29 mouse cellular contexts compared by ENCODE assay signal in the genomic region with DNA sequence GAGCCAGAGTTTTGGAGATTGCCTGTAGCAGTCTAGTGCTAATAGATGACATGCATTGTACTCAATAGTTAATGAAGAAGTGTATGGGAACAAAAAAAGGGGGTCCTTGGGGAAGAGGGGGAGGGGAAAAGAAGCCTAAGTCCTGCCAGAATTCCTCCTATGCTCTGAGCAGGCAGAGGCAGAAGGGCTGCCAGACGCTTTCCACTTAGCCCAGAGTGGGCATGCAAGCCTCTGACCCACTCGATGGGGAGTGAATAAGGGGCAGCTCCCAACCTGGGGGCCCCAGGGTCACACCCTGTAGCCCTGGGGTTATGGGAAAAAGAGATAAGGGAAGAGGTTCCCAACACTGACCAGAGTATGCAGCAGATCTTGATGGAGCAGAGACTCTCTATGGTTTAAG.
DNase-seq lines count a peak whose midpoint lies in the region; ATAC-seq and TF ChIP-seq lines count a peak whose summit lies in the region.
"Had no signal": no experiment of that assay in that cellular context is flagged by ENCODE, and none has a peak within 500 bp of the region (broad histone marks: within the 10 kb centered on the region; RNA-seq: fewer than 3 reads in every experiment).

No protein-coding gene starts in this region.

- H3K36me3 ChIP-seq in forebrain, embryonic 12.5 days (replicated peaks): no peaks in the 10 kb centered on the region
- H3K36me3 ChIP-seq in forebrain, embryonic 15.5 days: no peaks in the 10 kb centered on the region
- H3K36me3 ChIP-seq in hindbrain, embryonic 11.5 days (ENCODE audit: control insufficient read depth, insufficient read depth, low read length): no peaks in the 10 kb centered on the region
- H3K36me3 ChIP-seq in hindbrain, embryonic 10.5 days: no peaks in the 10 kb centered on the region
- H3K36me3 ChIP-seq in midbrain, embryonic 12.5 days: no peaks in the 10 kb centered on the region
- no peaks in the 10 kb centered on the region for H3K36me3 ChIP-seq in midbrain, embryonic 15.5 days (replicated peaks)
- H3K36me3 ChIP-seq: embryonic facial prominence, embryonic 13.5 days; embryonic facial prominence, embryonic 15.5 days; forebrain, embryonic 10.5 days; G1E had no signal

- no peaks in the 10 kb centered on the region for H3K9me3 ChIP-seq in forebrain, embryonic 12.5 days
- H3K9me3 ChIP-seq in forebrain, embryonic 15.5 days: no peaks in the 10 kb centered on the region
- H3K9me3 ChIP-seq in hindbrain, embryonic 11.5 days (ENCODE audit: control insufficient read depth, low read length): no peaks in the 10 kb centered on the region
- H3K9me3 ChIP-seq in hindbrain, embryonic 10.5 days: no peaks in the 10 kb centered on the region
- no peaks in the 10 kb centered on the region for H3K9me3 ChIP-seq in midbrain, embryonic 12.5 days
- H3K9me3 ChIP-seq in midbrain, embryonic 15.5 days: no peaks in the 10 kb centered on the region
- H3K9me3 ChIP-seq: embryonic facial prominence, embryonic 13.5 days; embryonic facial prominence, embryonic 15.5 days; forebrain, embryonic 10.5 days; forebrain, embryonic 13.5 days; G1E had no signal

- H3K4me1 ChIP-seq in forebrain, embryonic 12.5 days: no peaks in the 10 kb centered on the region
- H3K4me1 ChIP-seq in forebrain, embryonic 15.5 days: no peaks in the 10 kb centered on the region
- H3K4me1 ChIP-seq in hindbrain, embryonic 11.5 days (replicated peaks; ENCODE audit: control insufficient read depth, insufficient read depth, low read length): no peaks in the 10 kb centered on the region
- H3K4me1 ChIP-seq in hindbrain, embryonic 10.5 days (replicated peaks): peaks cover 3% of the 10 kb centered on the region; the same call in 1 of the 2 replicates
- no peaks in the 10 kb centered on the region for H3K4me1 ChIP-seq in midbrain, embryonic 12.5 days
- no peaks in the 10 kb centered on the region for H3K4me1 ChIP-seq in midbrain, embryonic 15.5 days
- H3K4me1 ChIP-seq: embryonic facial prominence, embryonic 13.5 days; embryonic facial prominence, embryonic 15.5 days; forebrain, embryonic 13.5 days had no signal

- ATAC-seq in forebrain, embryonic 12.5 days (ENCODE audit: low FRiP score): 0 out of 2 replicates have a peak, but pooled peaks have one; percentile 41
- no peak for ATAC-seq in forebrain, embryonic 15.5 days (replicated peaks)
- no peak for ATAC-seq in hindbrain, embryonic 11.5 days (ENCODE audit: low FRiP score)
- peak; percentile 56 for ATAC-seq in midbrain, embryonic 12.5 days (ENCODE audit: low FRiP score, low read depth)
- no peak for ATAC-seq in midbrain, embryonic 15.5 days (replicated peaks)
- ATAC-seq: activated CD4-positive, CD25-positive, alpha-beta regulatory T cell, adult 4 months; CD4-positive, CD25-positive, alpha-beta regulatory T cell, adult 4 months; forebrain, embryonic 13.5 days; forebrain, embryonic 16.5 days; Patski had no signal

- TF ChIP-seq CTCF in brain, embryonic 14.5 days (IDR thresholded peaks at IDR 0.05; ENCODE audit: borderline replicate concordance, extremely low read depth, insufficient read depth, insufficient read length): no peak

- H3K4me3 ChIP-seq in forebrain, embryonic 12.5 days (replicated peaks): no peak overlapping the region
- H3K4me3 ChIP-seq in forebrain, embryonic 15.5 days: no peak overlapping the region
- H3K4me3 ChIP-seq in hindbrain, embryonic 11.5 days (ENCODE audit: low read depth, low read length): no peak overlapping the region
- no peak overlapping the region for H3K4me3 ChIP-seq in hindbrain, embryonic 10.5 days
- H3K4me3 ChIP-seq in midbrain, embryonic 12.5 days: no peak overlapping the region
- H3K4me3 ChIP-seq in midbrain, embryonic 15.5 days: no peak overlapping the region
- H3K4me3 ChIP-seq: embryonic facial prominence, embryonic 13.5 days; embryonic facial prominence, embryonic 15.5 days; erythroblast, embryonic 14.5 days; forebrain, embryonic 10.5 days; forebrain, embryonic 13.5 days had no signal

- no peak overlapping the region for H3K27ac ChIP-seq in forebrain, embryonic 12.5 days
- H3K27ac ChIP-seq in forebrain, embryonic 15.5 days (replicated peaks): no peak overlapping the region
- no peak overlapping the region for H3K27ac ChIP-seq in hindbrain, embryonic 11.5 days (ENCODE audit: low read depth, low read length)
- no peak overlapping the region for H3K27ac ChIP-seq in hindbrain, embryonic 10.5 days
- no peak overlapping the region for H3K27ac ChIP-seq in midbrain, embryonic 12.5 days (replicated peaks)
- H3K27ac ChIP-seq in midbrain, embryonic 15.5 days: no peak overlapping the region
- H3K27ac ChIP-seq: embryonic facial prominence, embryonic 13.5 days; embryonic facial prominence, embryonic 15.5 days; forebrain, embryonic 10.5 days; forebrain, embryonic 13.5 days had no signal

- no peaks in the 10 kb centered on the region for H3K27me3 ChIP-seq in forebrain, embryonic 12.5 days
- no peaks in the 10 kb centered on the region for H3K27me3 ChIP-seq in forebrain, embryonic 15.5 days
- no peaks in the 10 kb centered on the region for H3K27me3 ChIP-seq in hindbrain, embryonic 11.5 days (ENCODE audit: control insufficient read depth, insufficient read depth, low read length)
- no peaks in the 10 kb centered on the region for H3K27me3 ChIP-seq in hindbrain, embryonic 10.5 days (ENCODE audit: insufficient read depth, poor library complexity, severe bottlenecking)
- no peaks in the 10 kb centered on the region for H3K27me3 ChIP-seq in midbrain, embryonic 12.5 days
- no peaks in the 10 kb centered on the region for H3K27me3 ChIP-seq in midbrain, embryonic 15.5 days (replicated peaks)
- H3K27me3 ChIP-seq: CH12.LX; embryonic facial prominence, embryonic 13.5 days; embryonic facial prominence, embryonic 15.5 days; forebrain, embryonic 13.5 days; Patski had no signal

- DNase-seq in hindbrain, embryonic 11.5 days (ENCODE audit: low spot score): peak; percentile 2
- DNase-seq in hindbrain, embryonic 10.5 days (ENCODE audit: low spot score): no peak
- DNase-seq in brain, embryonic 14.5 days (ENCODE audit: low read depth): peak; percentile 26
- DNase-seq: adrenal gland, adult 8-10 months; adrenal gland, postnatal 14 days; adrenal gland, postnatal 36 days; B cell, adult 2 months; cerebellum, adult 11 months; cerebellum, adult 18-20 months; cerebellum, adult 8-10 months; cerebellum, adult 9-11 months; cerebellum, postnatal 14 days; cerebellum, postnatal 36 days; embryo, embryonic 11 days had no signal

- no peak overlapping the region for H3K4me2 ChIP-seq in forebrain, embryonic 12.5 days
- H3K4me2 ChIP-seq in forebrain, embryonic 15.5 days (replicated peaks): no peak overlapping the region
- H3K4me2 ChIP-seq in hindbrain, embryonic 11.5 days (replicated peaks; ENCODE audit: low read depth, low read length): no peak overlapping the region
- no peak overlapping the region for H3K4me2 ChIP-seq in midbrain, embryonic 12.5 days (replicated peaks)
- no peak overlapping the region for H3K4me2 ChIP-seq in midbrain, embryonic 15.5 days
- H3K4me2 ChIP-seq: embryonic facial prominence, embryonic 13.5 days; embryonic facial prominence, embryonic 15.5 days; forebrain, embryonic 13.5 days had no signal

- 40% methylated on average over 2 of the region's 2 CpGs for WGBS in forebrain, embryonic 12.5 days
- WGBS in forebrain, embryonic 15.5 days: 42% methylated on average over 2 of the region's 2 CpGs
- WGBS in hindbrain, embryonic 11.5 days: 68% methylated on average over 2 of the region's 2 CpGs
- 65% methylated on average over 2 of the region's 2 CpGs for WGBS in hindbrain, embryonic 10.5 days
- WGBS in midbrain, embryonic 12.5 days: 35% methylated on average over 2 of the region's 2 CpGs
- WGBS in midbrain, embryonic 15.5 days: 53% methylated on average over 2 of the region's 2 CpGs

- no peak for TF ChIP-seq POLR2A in brain, embryonic 14.5 days (IDR thresholded peaks at IDR 0.05; ENCODE audit: borderline replicate concordance, extremely low read depth, insufficient read depth, insufficient read length, poor library complexity, severe bottlenecking)

- H3K9ac ChIP-seq in forebrain, embryonic 12.5 days: no peak overlapping the region
- no peak overlapping the region for H3K9ac ChIP-seq in forebrain, embryonic 15.5 days (replicated peaks)
- H3K9ac ChIP-seq in hindbrain, embryonic 11.5 days (ENCODE audit: low read depth, low read length): no peak overlapping the region
- H3K9ac ChIP-seq in midbrain, embryonic 12.5 days (replicated peaks): no peak overlapping the region
- H3K9ac ChIP-seq in midbrain, embryonic 15.5 days: no peak overlapping the region
- H3K9ac ChIP-seq: embryonic facial prominence, embryonic 13.5 days; embryonic facial prominence, embryonic 15.5 days; forebrain, embryonic 13.5 days had no signal

Comparison
In these comparisons a context has a peak if more than half of its experiments do, and no peak if none do; other contexts are left out.
1. ATAC-seq: peak in forebrain, embryonic 12.5 days (single experiment) and midbrain, embryonic 12.5 days (single experiment); none in forebrain, embryonic 15.5 days (single experiment), hindbrain, embryonic 11.5 days (single experiment) and midbrain, embryonic 15.5 days (single experiment).